Mouse (Mus musculus): Measurements from ENCODE around the gene 4930467E23Rik.
"Not testable (repeated sequence)": the region's sequence is repeated elsewhere in the genome, so short reads cannot be mapped to it uniquely, and the experiment has no call there.

GRCm38 (mm10) chr8:19691421-19691820, 38.0 kb upstream of the 4930467E23Rik start:
- TF ChIP-seq POLR2A, CTCF (IDR thresholded peaks at IDR 0.05; ENCODE audit: insufficient read depth, low read depth, low read length): not testable (repeated sequence)

Data from olfactory bulb, adult 2 months (tissue).